In genomic region chr2:152427493-152427892, GRCm38 (mm10) we compare ENCODE assay signal across 9 mouse cellular contexts. TPM values are rescaled to one million over a fixed set of nuclear protein-coding genes. Genes with fewer than 3 reads are reported as not detected.
A peak's percentile ranks its signal among the peaks of the same experiment; 100 is the strongest.
DNase-seq lines count a peak whose midpoint lies in the region; ATAC-seq and TF ChIP-seq lines count a peak whose summit lies in the region.
"Had no signal": no experiment of that assay in that cellular context is flagged by ENCODE, and none has a peak within 500 bp of the region (broad histone marks: within the 10 kb centered on the region; RNA-seq: fewer than 3 reads in every experiment).

No protein-coding gene starts in this region.

- no peak for TF ChIP-seq EP300 in lung, postnatal 0 days (IDR thresholded peaks at IDR 0.05)

- no peaks in the 10 kb centered on the region for H3K36me3 ChIP-seq in lung, postnatal 0 days (ENCODE audit: insufficient read depth, low read length)
- no peaks in the 10 kb centered on the region for H3K36me3 ChIP-seq in stomach, embryonic 15.5 days

- no peaks in the 10 kb centered on the region for H3K27me3 ChIP-seq in lung, postnatal 0 days (replicated peaks; ENCODE audit: insufficient read depth, low read length)
- no peaks in the 10 kb centered on the region for H3K27me3 ChIP-seq in stomach, embryonic 15.5 days (replicated peaks)

- no peaks in the 10 kb centered on the region for H3K4me1 ChIP-seq in lung, postnatal 0 days (ENCODE audit: insufficient read depth, low read depth, low read length)
- peaks cover 5% of the 10 kb centered on the region for H3K4me1 ChIP-seq in stomach, embryonic 15.5 days

- no peak for TF ChIP-seq CTCF in lung, postnatal 0 days (IDR thresholded peaks at IDR 0.05)

- 8% methylated on average over 12 of the region's 12 CpGs for WGBS in lung, postnatal 0 days
- 9% methylated on average over 12 of the region's 12 CpGs for WGBS in stomach, embryonic 15.5 days

- peak; percentile 52 for DNase-seq in adrenal gland, postnatal 14 days
- DNase-seq in adrenal gland, adult 18-20 months (ENCODE audit: low spot score in 2 of 2): no peak
- DNase-seq in lung, postnatal 0 days (ENCODE audit: low spot score): no peak
- no peak for DNase-seq in lung, postnatal 10 days
- DNase-seq in kidney, postnatal 4 days: peak; percentile 44 to 53
- no peak for DNase-seq in spleen, postnatal 4 days (ENCODE audit: low spot score in 2 of 2)

- H3K4me2 ChIP-seq in lung, postnatal 0 days (replicated peaks; ENCODE audit: low read depth, low read length): 0 out of 2 replicates have a peak overlapping the region, but pooled peaks have one; percentile 3
- peak overlapping the region; percentile 38 for H3K4me2 ChIP-seq in stomach, embryonic 15.5 days

- no peak for ATAC-seq in lung, postnatal 0 days
- no peak for ATAC-seq in stomach, embryonic 15.5 days (ENCODE audit: insufficient read depth, low FRiP score, low read depth)
- ATAC-seq in megakaryocyte-erythroid progenitor cell, adult 5-6 weeks (replicated peaks; ENCODE audit: low FRiP score, low TSS enrichment, poor library complexity, severe bottlenecking): no peak

- no peak overlapping the region for H3K9ac ChIP-seq in lung, postnatal 0 days (replicated peaks; ENCODE audit: low read depth)
- H3K9ac ChIP-seq in stomach, embryonic 15.5 days: no peak overlapping the region

- H3K4me3 ChIP-seq in lung, postnatal 0 days (ENCODE audit: low read depth, low read length): no peak overlapping the region
- H3K4me3 ChIP-seq in stomach, embryonic 15.5 days (replicated peaks): no peak overlapping the region

- H3K27ac ChIP-seq in lung, postnatal 0 days (ENCODE audit: low read length): no peak overlapping the region
- no peak overlapping the region for H3K27ac ChIP-seq in stomach, embryonic 15.5 days

- no peaks in the 10 kb centered on the region for H3K9me3 ChIP-seq in lung, postnatal 0 days (ENCODE audit: low read length)
- H3K9me3 ChIP-seq in stomach, embryonic 15.5 days: no peaks in the 10 kb centered on the region

RNA-seq across cellular contexts. Expression of gene 6820408C15Rik, which starts 12.1 kb away (rescaled TPM):
- total RNA-seq in adrenal gland, postnatal 14 days (2021): 0.37 and 0.38 TPM in 2 replicates
- total RNA-seq in adrenal gland, adult 18-20 months (2021): under 1 TPM; 0.36 to 0.74 TPM
- 10.7 and 14.6 TPM in 2 replicates for polyA plus RNA-seq in lung, postnatal 0 days (2015; fragmentation: Nextera tagmentation; extraction: Ambion mirVana)
- polyA plus RNA-seq in stomach, embryonic 15.5 days (2015; fragmentation: Nextera tagmentation; extraction: Ambion mirVana): 0.52 and 0.85 TPM in 2 replicates
- not detected in 2 replicates for total RNA-seq in megakaryocyte-erythroid progenitor cell, adult 5-6 weeks (2014; fragmentation: Nextera tagmentation)
- total RNA-seq in megakaryocyte-erythroid progenitor cell, adult 5-6 weeks (2017): not detected in 2 replicates

RNA-seq across cellular contexts. Expression of gene Zcchc3, which starts 12.7 kb away (rescaled TPM):
- total RNA-seq in adrenal gland, postnatal 14 days (2021): 8.3 and 9.9 TPM in 2 replicates
- 1 to 10 TPM; 6.8 to 7.8 TPM for total RNA-seq in adrenal gland, adult 18-20 months (2021)
- 17.3 TPM in 2 replicates for polyA plus RNA-seq in lung, postnatal 0 days (2015; fragmentation: Nextera tagmentation; extraction: Ambion mirVana)
- polyA plus RNA-seq in stomach, embryonic 15.5 days (2015; fragmentation: Nextera tagmentation; extraction: Ambion mirVana): 40.0 and 40.1 TPM in 2 replicates
- 10.1 and 11.2 TPM in 2 replicates for total RNA-seq in megakaryocyte-erythroid progenitor cell, adult 5-6 weeks (2014; fragmentation: Nextera tagmentation)
- total RNA-seq in megakaryocyte-erythroid progenitor cell, adult 5-6 weeks (2017): 6.6 and 7.8 TPM in 2 replicates

RNA-seq across cellular contexts. Expression of gene Sox12, which starts 29.6 kb away (rescaled TPM):
- total RNA-seq in adrenal gland, postnatal 14 days (2021): 14.7 and 16.0 TPM in 2 replicates
- 1 to 10 TPM; 3.5 to 7.3 TPM for total RNA-seq in adrenal gland, adult 18-20 months (2021)
- polyA plus RNA-seq in lung, postnatal 0 days (2015; fragmentation: Nextera tagmentation; extraction: Ambion mirVana): 3.5 and 3.9 TPM in 2 replicates
- 7.2 and 8.0 TPM in 2 replicates for polyA plus RNA-seq in stomach, embryonic 15.5 days (2015; fragmentation: Nextera tagmentation; extraction: Ambion mirVana)
- 22.9 and 25.1 TPM in 2 replicates for total RNA-seq in megakaryocyte-erythroid progenitor cell, adult 5-6 weeks (2014; fragmentation: Nextera tagmentation)
- 2.4 and 7.7 TPM in 2 replicates for total RNA-seq in megakaryocyte-erythroid progenitor cell, adult 5-6 weeks (2017)

RNA-seq across cellular contexts. Expression of gene Defb23, which starts 36.9 kb away (rescaled TPM):
- not detected in 2 replicates for total RNA-seq in adrenal gland, postnatal 14 days (2021)
- total RNA-seq in adrenal gland, adult 18-20 months (2021): not detected
- not detected in 2 replicates for polyA plus RNA-seq in lung, postnatal 0 days (2015; fragmentation: Nextera tagmentation; extraction: Ambion mirVana)
- not detected in 2 replicates for polyA plus RNA-seq in stomach, embryonic 15.5 days (2015; fragmentation: Nextera tagmentation; extraction: Ambion mirVana)
- total RNA-seq in megakaryocyte-erythroid progenitor cell, adult 5-6 weeks (2014; fragmentation: Nextera tagmentation): not detected in 2 replicates
- total RNA-seq in megakaryocyte-erythroid progenitor cell, adult 5-6 weeks (2017): not detected in 2 replicates
- total RNA-seq: layer of hippocampus, adult 18-20 months had no signal

RNA-seq across cellular contexts. Expression of gene Defb20, which starts 49.4 kb away (rescaled TPM):
- total RNA-seq in adrenal gland, postnatal 14 days (2021): not detected in 2 replicates
- total RNA-seq in adrenal gland, adult 18-20 months (2021): not detected
- polyA plus RNA-seq in lung, postnatal 0 days (2015; fragmentation: Nextera tagmentation; extraction: Ambion mirVana): not detected in 2 replicates
- polyA plus RNA-seq in stomach, embryonic 15.5 days (2015; fragmentation: Nextera tagmentation; extraction: Ambion mirVana): not detected in 2 replicates
- not detected in 2 replicates for total RNA-seq in megakaryocyte-erythroid progenitor cell, adult 5-6 weeks (2014; fragmentation: Nextera tagmentation)
- not detected in 2 replicates for total RNA-seq in megakaryocyte-erythroid progenitor cell, adult 5-6 weeks (2017)
- total RNA-seq: layer of hippocampus, adult 18-20 months had no signal

Comparison
In these comparisons a context has a peak if more than half of its experiments do, and no peak if none do; other contexts are left out.
1. DNase-seq: peak in adrenal gland, postnatal 14 days (single experiment) and kidney, postnatal 4 days (2 of 2); none in adrenal gland, adult 18-20 months (0 of 2), lung, postnatal 0 days (single experiment), lung, postnatal 10 days (single experiment) and spleen, postnatal 4 days (0 of 2).